Mouse (Mus musculus) testis, adult 2 months (tissue): ENCODE data around the gene Nub1. TPM values are rescaled to one million over a fixed set of nuclear protein-coding genes. Genes with fewer than 3 reads are reported as not detected.

Experiments
- H3K27ac ChIP-seq: fragments of 200-500 bp; 2 replicates; pipeline ENCODE4 v1.5.1; 2012; ENCODE audit warnings: low read depth, low read length; ENCODE audit not compliant: control insufficient read depth, insufficient read depth
- H3K27me3 ChIP-seq: fragments of 200-500 bp; 2 replicates; pipeline ENCODE4 v1.6.1; 2012; ENCODE audit warnings: mild to moderate bottlenecking, low read length, moderate library complexity; ENCODE audit not compliant: control insufficient read depth, insufficient read depth
- H3K36me3 ChIP-seq: fragments of 200-500 bp; 2 replicates; pipeline ENCODE4 v1.6.1; 2012; ENCODE audit warnings: mild to moderate bottlenecking, low read length; ENCODE audit not compliant: control insufficient read depth, insufficient read depth
- H3K4me1 ChIP-seq: fragments of 200-500 bp; 2 replicates; pipeline ENCODE4 v1.6.1; 2012; ENCODE audit warnings: low read length; ENCODE audit not compliant: control insufficient read depth, insufficient read depth
- H3K4me3 ChIP-seq: fragments of 200-500 bp; 2 replicates; pipeline ENCODE4 v1.5.1; 2012; ENCODE audit warnings: low read depth, mild to moderate bottlenecking, low read length, moderate library complexity, mixed read lengths; ENCODE audit not compliant: control insufficient read depth
- CTCF ChIP-seq: fragments of 200-500 bp; IDR thresholded peaks from 2 replicates; pipeline ENCODE4 v1.5.1; 2012; ENCODE audit warnings: low read depth, mild to moderate bottlenecking, inconsistent platforms, low read length, moderate library complexity; ENCODE audit not compliant: control insufficient read depth, insufficient read depth, insufficient replicate concordance
- POLR2A ChIP-seq: fragments of 200-500 bp; IDR thresholded peaks from 2 replicates; pipeline ENCODE4 v1.6.1; 2012; ENCODE audit warnings: low read depth, mild to moderate bottlenecking, inconsistent platforms, low read length, moderate library complexity; ENCODE audit not compliant: control insufficient read depth
- polyA plus RNA-seq: library from polyadenylated mRNA; depleted of rRNA; stranded (reverse); fragments of >200 nt; gene quantifications from 2 replicates; pipeline ENCODE4 v1.2.3, GENCODE M21; 2012

Nub1 gene
- polyA plus RNA-seq, 1 experiment = 46.5 TPM

- H3K4me3 ChIP-seq = peak overlapping the region; percentile 69
- no peak overlapping the region; the same call in 1 of the 2 replicates for H3K27ac ChIP-seq
- H3K27me3 ChIP-seq = no peaks in the 10 kb centered on the region; the same call in 1 of the 2 replicates
- peaks cover 18% of the 10 kb centered on the region for H3K4me1 ChIP-seq
- H3K36me3 ChIP-seq = no peaks in the 10 kb centered on the region
- no peak for TF ChIP-seq POLR2A
- TF ChIP-seq CTCF = no peak
Observed at GRCm38 (mm10) chr5:24730986-24731385, 45.7 kb downstream of the Nub1 start.

GRCm38 (mm10) chr5:24733134-24733533 lies 47.8 kb downstream of the Nub1 start:
- TF ChIP-seq CTCF (no peak), POLR2A (no peak)
- H3K4me1 ChIP-seq = peaks cover 18% of the 10 kb centered on the region
- no peak overlapping the region for H3K27ac ChIP-seq
- H3K27me3 ChIP-seq = no peaks in the 10 kb centered on the region; the same call in 1 of the 2 replicates
- no peak overlapping the region for H3K4me3 ChIP-seq
- no peaks in the 10 kb centered on the region for H3K36me3 ChIP-seq

DNA sequence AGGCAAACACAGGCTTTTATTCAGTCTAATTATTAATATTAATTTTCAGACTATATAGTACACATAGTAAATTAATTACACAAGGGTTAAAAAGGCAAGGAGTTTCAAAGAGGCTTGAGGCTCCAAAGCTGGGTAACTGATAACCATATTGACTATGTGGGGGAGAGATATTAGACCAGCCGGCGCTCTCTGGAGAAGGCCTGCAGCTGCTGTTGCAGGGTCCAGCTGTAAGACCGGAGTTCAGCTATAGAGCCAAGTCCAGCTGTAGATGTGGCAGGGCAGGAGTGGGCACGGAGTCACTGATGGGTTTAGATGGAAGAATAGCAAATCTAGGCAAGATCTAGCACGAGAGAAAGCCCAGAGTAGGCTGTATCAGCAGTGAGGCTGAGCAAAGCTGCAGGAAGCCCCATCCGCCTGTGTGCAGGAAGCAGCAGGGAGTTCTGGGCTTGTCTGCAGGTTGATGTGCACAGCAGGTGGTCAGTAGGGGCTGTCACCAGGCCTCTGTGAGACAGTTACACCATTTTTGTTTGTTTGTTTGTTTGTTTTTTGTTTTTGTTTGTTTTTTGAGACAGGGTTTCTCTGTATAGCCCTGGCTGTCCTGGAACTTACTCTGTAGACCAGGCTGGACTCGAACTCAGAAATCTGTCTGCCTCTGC lies 48.6 kb downstream of the Nub1 start:
- TF ChIP-seq POLR2A = no peak
- no peak for TF ChIP-seq CTCF
- no peak overlapping the region for H3K27ac ChIP-seq
- no peaks in the 10 kb centered on the region for H3K36me3 ChIP-seq
- H3K27me3 ChIP-seq = no peaks in the 10 kb centered on the region; the same call in 1 of the 2 replicates
- H3K4me1 ChIP-seq = peaks cover 18% of the 10 kb centered on the region
- no peak overlapping the region for H3K4me3 ChIP-seq

DNA sequence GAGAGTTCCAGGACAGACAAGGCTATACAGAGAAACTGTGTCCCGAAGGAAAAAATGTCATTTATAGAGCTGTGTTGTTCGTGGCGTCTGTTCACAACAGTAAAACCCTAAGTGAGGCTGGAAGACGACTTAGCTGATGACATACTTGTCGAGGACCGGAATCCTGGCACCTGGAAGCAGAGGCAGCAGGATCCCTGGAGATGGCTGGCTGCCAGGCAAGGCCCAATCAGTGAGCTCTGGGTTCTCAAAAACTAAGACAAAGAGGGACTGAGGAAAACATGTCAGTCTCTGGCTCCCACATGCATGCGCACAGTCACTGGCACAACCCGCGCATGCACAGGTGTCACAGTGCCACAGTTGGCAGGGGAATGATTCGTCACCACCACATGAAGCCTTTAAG lies 52.3 kb downstream of the Nub1 start:
- Histone ChIP-seq H3K36me3 (no peaks in the 10 kb centered on the region), H3K27ac (no peak overlapping the region), H3K27me3 (no peaks in the 10 kb centered on the region), H3K4me1 (peaks cover 4% of the 10 kb centered on the region), H3K4me3 (no peak overlapping the region)
- TF ChIP-seq CTCF (no peak), POLR2A (no peak)

DNA sequence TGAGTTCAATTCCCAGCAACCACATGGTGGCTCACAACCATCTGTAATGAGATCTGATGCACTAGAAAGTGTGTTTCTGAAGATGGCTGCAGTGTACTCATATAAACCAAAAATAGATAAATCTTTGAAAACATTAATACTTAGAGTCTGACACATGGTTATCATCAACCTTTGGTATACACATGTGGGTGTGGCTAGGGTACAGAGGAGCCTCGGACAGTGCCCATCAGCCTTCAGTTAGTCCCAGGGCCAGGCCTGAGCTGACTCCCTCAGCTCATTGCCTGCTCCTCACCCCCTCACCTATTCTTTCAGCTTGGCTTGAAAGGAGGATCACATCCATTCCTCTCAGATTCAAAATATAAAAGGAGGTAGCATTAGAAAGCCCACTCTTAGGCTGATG lies 53.2 kb downstream of the Nub1 start:
- TF ChIP-seq POLR2A (no peak), CTCF (no peak)
- no peaks in the 10 kb centered on the region; the same call in 1 of the 2 replicates for H3K4me1 ChIP-seq
- no peaks in the 10 kb centered on the region for H3K27me3 ChIP-seq
- H3K27ac ChIP-seq = no peak overlapping the region
- no peaks in the 10 kb centered on the region for H3K36me3 ChIP-seq
- H3K4me3 ChIP-seq = no peak overlapping the region

- Histone ChIP-seq H3K36me3 (no peaks in the 10 kb centered on the region), H3K4me1 (no peaks in the 10 kb centered on the region; the same call in 1 of the 2 replicates), H3K27ac (no peak overlapping the region), H3K27me3 (no peaks in the 10 kb centered on the region), H3K4me3 (no peak overlapping the region)
- TF ChIP-seq CTCF = no peak
Observed at GRCm38 (mm10) chr5:24739141-24739753, 53.9 kb downstream of the Nub1 start.

DNA sequence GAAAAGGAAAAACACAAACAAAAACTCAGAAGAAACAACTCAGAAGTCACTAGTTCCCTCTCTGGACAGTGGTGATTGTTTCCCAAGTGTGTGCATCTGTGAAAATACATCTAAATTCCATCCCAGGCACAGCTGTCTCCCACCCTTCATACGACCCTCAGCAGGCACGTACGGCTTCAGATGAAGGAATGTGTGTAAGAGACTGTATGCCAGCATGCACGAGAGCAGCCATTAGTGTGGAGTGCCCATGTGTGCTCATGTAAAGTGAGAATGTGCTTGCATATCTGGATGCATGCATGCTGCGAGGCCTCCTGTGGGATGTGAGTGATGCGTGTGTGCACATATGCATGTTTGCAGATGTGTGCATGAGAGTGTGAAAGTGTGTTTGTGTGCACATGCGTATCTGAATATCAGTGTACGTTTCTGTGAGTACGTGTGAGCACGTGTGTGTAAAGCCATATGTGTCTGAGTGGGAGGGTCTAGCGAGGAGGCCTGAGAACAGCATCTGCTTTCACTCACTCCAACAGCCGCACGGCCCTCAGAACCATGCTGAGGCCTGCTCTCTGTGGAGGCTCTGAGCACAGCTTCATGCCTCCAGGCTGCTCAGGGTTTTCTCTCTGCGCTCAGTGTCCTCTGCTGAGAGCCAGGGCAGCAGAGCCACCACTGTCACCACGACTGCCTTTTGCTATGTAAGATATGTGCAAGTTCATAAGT lies 56.0 kb downstream of the Nub1 start:
- H3K4me3 ChIP-seq = no peak overlapping the region
- TF ChIP-seq CTCF (no peak), POLR2A (no peak)
- H3K27me3 ChIP-seq = no peaks in the 10 kb centered on the region
- H3K27ac ChIP-seq = no peak overlapping the region
- no peaks in the 10 kb centered on the region for H3K36me3 ChIP-seq
- no peaks in the 10 kb centered on the region; the same call in 1 of the 2 replicates for H3K4me1 ChIP-seq

DNA sequence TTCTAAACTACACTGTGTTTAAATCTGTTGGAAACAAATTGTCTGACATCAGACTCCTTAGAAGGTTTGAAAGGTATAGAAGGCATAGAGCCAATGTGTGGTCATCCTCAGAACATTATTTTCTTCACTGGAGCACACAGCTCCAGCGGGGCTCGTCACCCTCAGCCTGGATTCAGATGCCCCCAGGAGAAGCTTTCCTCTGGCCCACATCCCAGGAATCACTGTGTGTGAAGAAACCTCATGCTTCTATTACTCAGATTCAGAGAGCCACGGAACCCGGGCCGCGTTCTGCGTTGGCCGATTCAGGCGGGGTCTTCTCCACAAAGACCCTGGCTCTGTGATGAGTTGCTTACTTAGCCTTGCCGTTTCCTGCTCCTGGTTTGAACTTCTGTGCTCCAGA lies 58.6 kb downstream of the Nub1 start:
- no peak overlapping the region for H3K4me3 ChIP-seq
- H3K27me3 ChIP-seq = no peaks in the 10 kb centered on the region
- no peak for TF ChIP-seq CTCF
- TF ChIP-seq POLR2A = no peak
- no peaks in the 10 kb centered on the region; the same call in 1 of the 2 replicates for H3K4me1 ChIP-seq
- no peak overlapping the region for H3K27ac ChIP-seq
- H3K36me3 ChIP-seq = no peaks in the 10 kb centered on the region
